8 mouse cellular contexts compared by ENCODE assay signal in genomic region chr9:124456572-124456971, GRCm38 (mm10). TPM values are rescaled to one million over a fixed set of nuclear protein-coding genes. Genes with fewer than 3 reads are reported as not detected.
A peak's percentile ranks its signal among the peaks of the same experiment; 100 is the strongest.
DNase-seq lines count a peak whose midpoint lies in the region.
"Had no signal": no experiment of that assay in that cellular context is flagged by ENCODE, and none has a peak within 500 bp of the region (broad histone marks: within the 10 kb centered on the region; RNA-seq: fewer than 3 reads in every experiment).

No protein-coding gene starts in this region.

- intact Hi-C loops in left cerebral cortex, postnatal 4 days (cut with DNase I): no loop called here
- intact Hi-C loops in left cerebral cortex, postnatal 14 days (cut with DNase I): no loop called here

- peak; percentile 19 for DNase-seq in left cerebral cortex, postnatal 4 days
- no peak for DNase-seq in left cerebral cortex, postnatal 14 days (ENCODE audit: low spot score in 2 of 2)
- DNase-seq in R1 (ENCODE audit: low read depth, low spot score): peak; percentile 43
- DNase-seq in gonadal fat pad, adult 2 months (ENCODE audit: low read depth): peak; percentile 22
- peak; percentile 68 to 70 for DNase-seq in kidney, postnatal 4 days
- peak; percentile 21 for DNase-seq in naive thymus-derived CD4-positive, alpha-beta T cell, adult 2 months (ENCODE audit: low read depth)
- no peak for DNase-seq in T-cell, adult 2 months (ENCODE audit: low spot score)

RNA-seq across cellular contexts. Expression of gene Ppp2r3d, which starts 20.1 kb away (rescaled TPM):
- total RNA-seq in left cerebral cortex, postnatal 4 days (2021): 100 to 1,000 TPM; 123 to 127 TPM
- 10 to 100 TPM; 84.9 to 97.5 TPM for total RNA-seq in left cerebral cortex, postnatal 14 days (2021)
- 151 and 177 TPM in 2 replicates for polyA plus RNA-seq in gonadal fat pad, adult 2 months (2012; rRNA removed)

RNA-seq across cellular contexts. Expression of gene Gm21836, which starts 37.0 kb away (rescaled TPM):
- total RNA-seq in left cerebral cortex, postnatal 4 days (2021): not detected
- not detected for total RNA-seq in left cerebral cortex, postnatal 14 days (2021)
- polyA plus RNA-seq in gonadal fat pad, adult 2 months (2012; rRNA removed): not detected in 2 replicates
- polyA plus RNA-seq: embryonic facial prominence, embryonic 15.5 days had no signal

Comparison
In these comparisons a context has a peak if more than half of its experiments do, and no peak if none do; other contexts are left out.
1. DNase-seq: peak in left cerebral cortex, postnatal 4 days (single experiment), R1 (single experiment), gonadal fat pad, adult 2 months (single experiment), kidney, postnatal 4 days (2 of 2) and naive thymus-derived CD4-positive, alpha-beta T cell, adult 2 months (single experiment); none in left cerebral cortex, postnatal 14 days (0 of 2) and T-cell, adult 2 months (single experiment).